Mouse (Mus musculus): ENCODE measurements at regions not wholly inside any gene's neighbourhood (a gene's known extent, or its start where the extent isn't known, plus 50 kb on each side); places are given as distances from the start of the nearest gene placed in this dataset.

DNA sequence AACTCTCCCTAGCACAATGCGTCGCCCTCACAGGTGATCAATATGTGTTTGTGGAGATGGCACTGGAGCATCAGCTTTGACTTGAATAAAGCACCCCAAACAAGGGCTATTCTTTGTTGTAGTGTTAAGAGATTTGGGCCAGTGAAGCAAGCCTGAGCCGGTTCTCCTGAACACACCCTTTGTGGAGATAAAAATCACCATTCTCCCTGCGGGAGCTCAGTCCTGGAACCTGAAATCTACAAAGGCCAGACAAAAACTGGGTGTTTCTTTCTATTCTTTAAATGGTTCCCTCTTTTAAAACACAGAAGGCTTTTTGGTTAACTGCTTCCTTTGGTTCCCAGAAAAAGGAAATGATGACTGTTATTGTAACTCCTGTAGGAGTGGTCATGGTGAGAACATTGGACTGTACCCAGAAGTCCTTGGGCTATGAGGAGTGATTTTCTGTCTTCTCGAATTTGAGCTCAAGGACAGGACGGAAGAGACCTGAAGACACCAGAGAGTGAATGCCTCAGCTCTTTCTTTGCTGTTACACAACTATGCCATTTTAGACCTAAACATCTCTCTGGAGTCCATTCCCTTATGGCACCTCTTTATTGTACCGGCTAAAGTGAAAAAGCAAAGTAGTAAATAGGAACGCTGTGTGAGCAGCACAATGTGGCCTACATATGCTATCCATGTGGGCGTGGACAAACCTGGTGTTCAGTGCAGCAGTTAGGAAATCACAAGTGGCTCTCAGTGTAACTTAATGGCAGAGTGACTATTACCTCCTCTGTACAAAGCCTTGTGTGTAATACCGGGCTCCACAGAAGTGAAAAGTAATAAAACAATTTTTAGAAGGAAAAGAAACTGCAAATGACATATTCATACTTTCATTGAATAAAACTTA, 149.9 kb upstream of the Veph1 start:
- DNase-seq (ENCODE audit: low spot score in 2 of 2), result no peak

DNA sequence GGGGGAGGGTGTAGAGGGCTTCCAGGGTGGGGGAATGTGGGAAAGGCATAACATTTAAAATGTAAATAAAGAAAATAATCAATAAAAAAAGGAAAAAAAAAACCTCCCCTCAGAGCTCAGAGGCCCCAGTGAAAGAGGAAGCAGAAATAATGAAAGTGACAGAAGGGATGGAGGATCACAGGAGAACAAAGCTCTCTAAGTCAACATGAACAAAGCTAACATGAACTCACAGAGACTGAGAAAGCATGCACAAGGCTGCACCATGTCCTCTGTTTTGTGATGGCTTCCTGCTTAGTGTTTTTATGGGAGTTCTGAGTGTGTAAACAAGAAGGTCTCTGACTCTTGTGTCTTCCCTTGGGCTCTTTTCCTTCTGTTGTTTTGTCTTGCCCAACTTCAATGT, 136.6 kb upstream of the Veph1 start:
- DNase-seq (ENCODE audit: low spot score in 2 of 2), result no peak

DNA sequence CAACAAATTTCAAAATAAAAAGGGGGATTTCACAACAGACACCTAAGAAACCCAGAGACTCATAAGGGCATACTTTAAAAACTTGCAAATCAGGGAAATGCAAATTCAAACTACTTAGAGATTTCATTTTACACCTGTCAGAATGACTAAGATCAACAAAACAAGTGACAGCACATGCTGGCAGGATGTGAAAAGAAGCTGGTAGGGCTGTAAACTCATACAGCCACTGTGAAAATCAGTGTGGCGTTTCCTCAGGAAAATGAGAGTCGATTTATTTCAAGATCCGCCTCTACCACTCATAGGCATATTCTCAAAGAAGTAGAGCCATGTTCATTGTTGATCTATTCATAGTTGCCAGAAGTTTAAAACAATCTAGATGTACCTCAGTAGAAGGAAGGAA, 133.6 kb upstream of the Veph1 start:
- DNase-seq (ENCODE audit: low spot score in 2 of 2), result no peak

DNA sequence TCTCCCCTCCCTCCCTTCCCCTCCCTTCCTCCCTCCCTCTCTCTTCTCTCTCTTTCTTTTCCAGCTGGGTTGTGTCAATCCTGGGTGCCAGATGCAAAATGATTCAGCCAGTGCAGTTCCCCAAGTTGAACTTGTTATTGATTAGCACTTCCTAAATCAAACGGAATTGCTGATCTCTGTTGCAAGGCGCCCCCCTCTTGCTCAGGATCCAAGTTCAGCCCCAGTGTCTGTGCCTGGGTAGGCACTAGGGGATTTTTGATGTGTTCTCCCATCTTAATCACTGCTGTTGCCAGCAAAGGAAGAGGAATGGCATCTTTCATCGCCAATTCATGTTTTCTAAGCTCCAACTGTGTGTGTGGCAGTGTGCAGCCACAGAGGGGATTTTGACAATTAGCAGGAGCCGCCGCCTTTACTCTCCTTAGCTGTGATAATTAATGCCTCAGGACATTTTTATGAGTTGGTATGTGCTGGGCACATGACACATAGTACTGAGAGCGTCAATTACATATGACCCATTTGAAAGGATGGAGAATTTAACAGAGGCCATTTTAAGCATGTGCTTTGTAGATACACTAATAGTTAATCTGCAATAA, 125.9 kb upstream of the Veph1 start:
- no peak for DNase-seq (ENCODE audit: low spot score in 2 of 2)

DNA sequence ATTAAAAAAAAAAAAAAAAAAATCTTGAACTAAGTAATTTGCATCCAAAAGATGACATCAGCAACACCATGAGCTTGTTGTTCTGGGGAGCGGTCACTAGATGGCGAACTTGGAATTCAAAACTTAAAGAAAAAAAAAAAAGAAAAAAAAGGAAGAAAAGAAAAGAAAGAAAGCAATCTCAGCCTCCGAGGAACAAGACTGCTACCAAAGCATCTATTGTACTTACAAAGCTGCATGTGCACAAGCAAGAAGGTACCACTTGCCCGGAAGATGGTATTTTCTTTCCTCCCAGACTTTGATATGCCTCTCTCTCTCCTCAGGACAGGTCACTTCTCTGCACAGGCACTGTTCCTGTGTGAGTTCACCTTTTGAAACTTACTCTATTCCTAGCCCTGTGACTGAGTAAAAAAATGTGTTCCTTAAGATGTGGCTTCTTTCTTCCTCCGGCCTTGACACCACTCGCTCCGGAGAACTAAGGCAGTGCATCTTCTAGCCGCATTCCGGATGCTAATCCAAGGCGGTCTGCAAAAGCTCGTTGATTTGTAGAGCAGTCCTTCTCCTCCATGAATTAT, 114.2 kb upstream of the Veph1 start:
- DNase-seq (ENCODE audit: low spot score in 2 of 2), result peak in 1 of 2 experiments; percentile 59

DNA sequence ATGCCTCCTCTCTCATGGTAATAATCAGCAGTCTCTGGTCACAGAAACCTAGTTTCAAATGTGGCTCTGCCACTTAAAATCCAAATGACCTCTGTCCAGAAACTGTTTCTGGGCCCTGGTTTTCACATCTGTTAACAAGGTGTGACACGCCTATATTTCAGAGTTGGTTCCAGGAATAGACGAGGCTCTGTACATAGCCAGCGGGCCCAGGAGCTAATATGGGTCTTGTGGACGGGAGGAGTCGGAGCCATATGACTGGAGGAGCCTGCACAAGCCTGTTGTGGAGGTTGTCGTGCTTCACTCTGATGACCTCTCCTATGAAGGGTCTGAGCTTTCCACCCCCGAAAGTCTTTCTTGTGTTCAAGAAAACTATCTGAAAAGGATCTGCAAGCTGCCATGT, 112.2 kb upstream of the Veph1 start:
- DNase-seq (ENCODE audit: low spot score in 2 of 2), result no peak

DNA sequence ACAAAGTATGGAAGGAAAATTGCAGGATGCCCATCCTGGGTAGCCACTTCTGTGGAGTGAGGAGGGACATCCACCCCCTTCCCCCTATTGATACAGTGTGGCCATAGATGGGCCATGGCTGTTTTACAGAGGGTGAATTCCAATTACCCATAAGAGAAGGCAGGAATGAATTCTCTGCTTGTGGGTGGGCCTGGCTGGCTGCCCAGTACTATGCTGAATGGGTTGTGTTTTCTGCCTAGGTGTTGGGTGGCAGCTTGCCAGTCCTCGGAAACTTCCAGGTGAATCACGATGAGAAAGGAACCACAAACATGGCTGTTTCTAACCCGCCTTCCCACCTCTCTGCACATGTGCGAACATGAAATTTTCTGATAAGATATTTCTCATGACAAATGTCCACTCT, 109.0 kb upstream of the Veph1 start:
- no peak for DNase-seq (ENCODE audit: low spot score in 2 of 2)

DNA sequence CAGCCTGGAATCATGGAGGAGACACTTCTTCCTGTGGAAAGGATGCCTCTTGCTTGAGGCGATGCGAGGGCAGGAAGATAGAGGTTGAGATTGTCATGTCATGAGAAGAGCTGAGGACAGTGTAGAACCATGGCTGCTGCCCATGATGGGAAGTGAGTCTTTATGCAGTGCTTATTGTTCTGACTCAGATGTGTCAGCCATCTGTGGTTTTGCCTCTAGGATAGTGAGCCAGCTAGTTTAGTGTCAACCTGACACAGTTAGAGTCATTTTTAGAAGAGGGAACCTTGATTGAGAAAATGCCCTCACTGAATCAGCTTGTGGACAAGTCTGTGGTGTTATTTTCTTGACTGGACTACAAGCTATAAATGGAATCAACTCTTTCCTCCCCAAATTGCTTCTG, 107.1 kb upstream of the Veph1 start:
- no peak for DNase-seq (ENCODE audit: low spot score in 2 of 2)

DNA sequence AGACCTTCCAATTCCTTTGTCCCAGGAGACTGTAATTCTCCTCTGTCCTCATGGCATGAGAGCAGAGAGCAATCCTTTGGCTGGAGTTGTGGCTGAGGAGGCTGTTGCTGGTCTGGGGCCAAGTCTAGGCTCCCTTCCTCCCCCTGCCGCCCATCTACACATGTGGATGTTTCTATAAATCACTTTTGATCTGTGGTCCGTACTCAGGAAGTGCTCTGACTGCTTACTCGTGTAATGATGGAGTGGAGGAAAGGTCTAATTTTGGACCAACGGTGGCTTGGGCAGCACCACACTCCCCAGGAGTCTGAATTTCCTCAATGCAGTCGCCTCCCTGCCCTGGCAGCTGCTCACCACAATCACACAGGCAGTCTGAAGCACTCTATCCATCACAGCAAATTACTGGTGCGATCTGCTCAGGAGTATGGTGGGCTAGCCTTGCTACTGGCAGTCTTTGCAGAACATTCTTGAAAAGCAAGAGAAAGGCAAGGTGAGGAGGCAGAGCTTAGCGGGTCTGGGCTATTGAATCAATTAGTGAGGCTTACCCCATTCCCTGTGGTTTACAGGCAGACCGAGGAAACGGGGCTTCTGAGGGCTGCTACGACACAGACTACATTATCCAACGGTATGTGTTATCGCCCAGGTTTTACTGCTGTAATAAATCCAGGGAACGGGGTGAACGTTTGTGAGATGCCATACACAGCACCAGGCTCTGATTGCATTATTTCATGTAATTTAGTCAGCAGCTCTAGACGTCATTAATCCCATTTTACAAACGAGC, 104.3 kb upstream of the Veph1 start:
- no peak for DNase-seq (ENCODE audit: low spot score in 2 of 2)

DNA sequence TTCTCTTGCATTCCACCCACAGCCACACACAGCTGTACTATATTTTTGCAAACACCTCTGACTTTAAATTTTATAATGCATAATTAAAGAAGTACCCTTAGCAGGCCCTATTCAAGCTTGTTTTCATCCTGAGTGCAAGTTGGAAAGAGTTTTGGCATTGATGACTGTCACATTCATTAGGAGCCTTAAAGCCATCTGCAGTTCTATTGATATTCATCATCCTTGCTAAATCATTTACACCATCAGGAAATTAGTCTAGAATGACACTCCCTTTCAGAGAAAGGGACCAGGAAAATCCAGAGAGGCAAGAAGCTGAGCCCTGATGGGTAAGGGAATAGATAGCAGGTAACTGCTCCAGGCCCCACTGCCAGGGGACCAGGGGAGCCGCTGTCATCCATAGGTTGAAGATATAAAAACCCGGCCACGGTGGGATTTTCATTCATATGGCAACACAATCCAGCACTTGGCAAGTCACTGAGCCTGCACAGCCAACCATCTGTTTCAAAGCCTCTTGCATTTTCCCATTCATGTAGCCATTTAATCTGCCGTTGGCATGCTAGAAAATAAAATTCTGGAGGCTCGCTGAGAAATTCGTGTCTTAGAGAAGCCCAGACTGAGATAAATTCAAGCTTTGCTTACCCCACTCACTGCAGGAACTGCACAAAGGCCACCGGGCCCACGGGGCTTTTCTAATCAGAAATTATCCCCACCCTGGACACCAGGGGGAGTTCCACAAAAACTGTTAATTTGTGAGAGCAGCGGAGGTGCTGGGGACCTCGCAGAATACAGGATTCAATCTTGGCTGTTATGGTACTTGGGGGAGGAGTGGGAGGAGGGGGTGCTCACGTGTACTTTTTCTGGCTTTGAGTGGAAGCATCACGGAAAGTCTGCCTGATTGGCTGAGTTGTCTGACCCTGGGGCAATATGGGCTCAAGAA, 101.8 kb upstream of the Veph1 start:
- peak; percentile 73 to 83 for DNase-seq (ENCODE audit: low spot score in 2 of 2)

DNA sequence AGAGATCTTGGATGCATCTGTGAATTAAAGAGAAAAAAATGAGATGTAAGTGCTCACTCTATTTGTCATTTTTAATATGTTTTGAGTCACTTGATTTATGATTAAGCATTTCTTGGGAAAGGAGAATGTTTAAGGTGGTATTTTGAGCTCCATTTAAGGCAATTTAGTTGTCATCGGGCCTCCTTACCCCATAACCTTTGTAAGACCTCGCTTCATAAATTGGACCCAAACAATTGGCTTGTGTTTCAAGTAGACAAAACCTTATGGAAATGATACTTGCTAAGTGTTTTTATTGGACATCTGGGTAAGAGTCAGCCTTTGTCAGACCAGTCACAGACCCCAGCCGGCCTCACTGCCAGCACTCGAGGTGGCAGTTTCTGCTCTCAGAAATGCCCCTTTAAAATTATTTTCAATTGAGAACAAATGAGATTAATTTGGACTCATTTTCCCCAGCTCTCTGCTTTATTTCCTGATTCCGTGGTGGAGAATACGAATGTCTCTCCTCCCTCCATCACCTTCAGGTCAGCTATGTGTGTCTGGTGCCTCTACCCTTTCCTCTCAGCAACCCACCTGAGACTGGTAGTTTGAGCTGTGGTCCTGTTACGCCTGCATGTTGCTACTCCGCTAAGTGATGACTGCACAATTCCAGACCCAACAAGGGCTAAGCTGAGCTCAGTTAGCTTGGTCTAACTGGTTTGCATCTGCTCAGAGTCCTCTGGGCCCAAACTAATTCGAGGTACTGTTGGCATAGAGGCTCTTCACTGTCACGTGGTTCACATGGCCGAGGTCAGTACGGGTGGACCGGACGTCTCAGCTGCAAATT, 78.7 kb upstream of the Veph1 start:
- DNase-seq (ENCODE audit: low spot score in 2 of 2), result no peak

DNA sequence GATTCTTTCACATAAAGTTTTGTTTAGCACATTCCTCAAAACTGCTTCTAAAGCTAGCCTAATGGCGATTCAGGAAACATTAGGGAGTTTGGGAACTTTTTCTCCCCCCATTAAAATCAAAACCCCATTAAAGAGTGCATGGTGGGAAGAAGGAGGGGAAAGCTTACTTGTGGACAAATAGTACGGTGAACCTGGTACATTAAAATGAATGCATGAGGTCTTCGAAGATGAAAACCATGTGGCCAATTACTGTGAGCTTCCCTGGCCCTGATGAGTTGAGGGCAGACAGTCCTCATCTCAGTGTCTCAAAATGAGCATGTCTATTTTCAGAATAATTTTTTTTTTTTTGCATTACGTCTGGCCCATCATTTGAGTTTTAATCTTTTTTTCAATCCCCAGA, 78.0 kb upstream of the Veph1 start:
- DNase-seq (ENCODE audit: low spot score in 2 of 2), result no peak

DNA sequence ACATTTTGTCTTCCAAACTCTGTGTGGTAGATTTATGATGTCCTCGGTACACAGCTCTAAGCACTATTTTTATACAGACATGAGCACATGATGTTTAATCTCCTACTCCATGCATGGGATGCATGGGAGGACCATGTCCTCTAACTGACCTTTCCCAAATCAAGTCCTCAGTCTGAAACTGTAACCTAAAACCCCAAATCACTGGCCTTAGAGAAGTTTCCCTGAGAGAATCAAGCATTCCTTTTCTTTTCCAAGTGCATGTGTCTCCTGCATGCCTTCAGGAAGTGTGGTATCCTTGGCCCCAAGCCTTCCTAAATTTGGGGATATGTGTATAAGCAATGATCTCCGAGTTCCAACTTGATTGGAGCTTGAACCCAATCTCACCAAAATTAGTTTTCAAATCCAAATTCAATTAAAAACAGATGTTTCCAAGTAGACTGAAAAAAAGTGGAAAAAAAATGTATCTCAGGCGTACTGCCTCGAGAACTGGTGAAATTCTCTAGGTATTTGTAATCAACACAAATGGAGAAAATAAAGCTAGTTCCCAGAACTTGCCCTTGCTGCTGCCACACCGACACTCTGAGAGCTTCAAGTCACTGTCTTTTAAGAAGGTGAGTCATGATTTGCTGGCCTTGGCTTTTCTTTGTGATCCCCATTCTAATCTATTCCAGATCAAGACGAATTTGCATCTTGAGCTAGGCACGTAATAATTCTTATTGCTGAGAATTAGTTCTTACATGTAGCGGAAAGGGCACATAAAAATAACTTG, 77.4 kb upstream of the Veph1 start:
- no peak for DNase-seq (ENCODE audit: low spot score in 2 of 2)
